Mouse (Mus musculus) stomach, embryonic 16.5 days (tissue): ENCODE measurements around the gene Sema4a. TPM values are rescaled to one million over a fixed set of nuclear protein-coding genes. Genes with fewer than 3 reads are reported as not detected.
"Not testable (repeated sequence)": the region's sequence is repeated elsewhere in the genome, so short reads cannot be mapped to it uniquely, and the experiment has no call there.

ENCODE experiments used
- ATAC-seq: fragments of 200-750 bp; cut with Nextera tagmentation; 2 replicates; pipeline ENCODE4 v1.8.0; 2017; ENCODE audit warnings: moderate number of reproducible peaks, moderate TSS enrichment; ENCODE audit not compliant: insufficient read depth, low FRiP score
- H3K27ac ChIP-seq: fragments of 300-500 bp; sonication (generic); 2 replicates; pipeline ENCODE4 v1.5.1; 2014; ENCODE audit warnings: low read length
- H3K27me3 ChIP-seq: fragments of 300-500 bp; sonication (generic); 2 replicates; pipeline ENCODE4 v1.6.1; 2014; ENCODE audit warnings: low read length, control low read depth, mixed read lengths; ENCODE audit not compliant: control insufficient read depth, insufficient read depth
- H3K36me3 ChIP-seq: fragments of 300-500 bp; sonication (generic); 2 replicates; pipeline ENCODE4 v1.6.1; 2014; ENCODE audit warnings: low read length; ENCODE audit not compliant: control insufficient read depth, insufficient read depth
- H3K4me1 ChIP-seq: fragments of 300-500 bp; sonication (generic); 2 replicates; pipeline ENCODE4 v1.6.1; 2014; ENCODE audit warnings: low read length, control low read depth, mixed read lengths; ENCODE audit not compliant: control insufficient read depth, insufficient read depth
- H3K4me2 ChIP-seq: fragments of 300-500 bp; sonication (generic); 2 replicates; pipeline ENCODE4 v1.6.1; 2014; ENCODE audit warnings: low read depth, low read length, mixed read lengths
- H3K4me3 ChIP-seq: fragments of 300-500 bp; sonication (generic); replicated peaks from 2 replicates; pipeline ENCODE4 v1.5.1; 2014; ENCODE audit warnings: mild to moderate bottlenecking, low read length
- H3K9ac ChIP-seq: fragments of 300-500 bp; sonication (generic); 2 replicates; pipeline ENCODE4 v1.6.1; 2014; ENCODE audit warnings: low read length
- H3K9me3 ChIP-seq: fragments of 300-500 bp; sonication (generic); replicated peaks from 2 replicates; pipeline ENCODE4 v1.6.1; 2016; ENCODE audit warnings: low read length, control low read depth; ENCODE audit not compliant: control insufficient read depth
- WGBS: fragments of 180-500 bp; shearing (Covaris S2); extraction: QIAGEN DNeasy Blood & Tissue Kit; methylation state at CpG from one replicate; pipeline ENCODE4 v1.1.7; 2014; 5-methylcytosine and 5-hydroxymethylcytosine counted together
- polyA plus RNA-seq: library from polyadenylated mRNA; unstranded; fragments of >200 nt; fragmentation: Nextera tagmentation; extraction: Ambion mirVana; gene quantifications from 2 replicates; pipeline ENCODE4 v1.2.1, GENCODE M21; 2015

Sema4a gene
- polyA plus RNA-seq, 1 experiment from 2014 or later = 33.1 TPM

DNA sequence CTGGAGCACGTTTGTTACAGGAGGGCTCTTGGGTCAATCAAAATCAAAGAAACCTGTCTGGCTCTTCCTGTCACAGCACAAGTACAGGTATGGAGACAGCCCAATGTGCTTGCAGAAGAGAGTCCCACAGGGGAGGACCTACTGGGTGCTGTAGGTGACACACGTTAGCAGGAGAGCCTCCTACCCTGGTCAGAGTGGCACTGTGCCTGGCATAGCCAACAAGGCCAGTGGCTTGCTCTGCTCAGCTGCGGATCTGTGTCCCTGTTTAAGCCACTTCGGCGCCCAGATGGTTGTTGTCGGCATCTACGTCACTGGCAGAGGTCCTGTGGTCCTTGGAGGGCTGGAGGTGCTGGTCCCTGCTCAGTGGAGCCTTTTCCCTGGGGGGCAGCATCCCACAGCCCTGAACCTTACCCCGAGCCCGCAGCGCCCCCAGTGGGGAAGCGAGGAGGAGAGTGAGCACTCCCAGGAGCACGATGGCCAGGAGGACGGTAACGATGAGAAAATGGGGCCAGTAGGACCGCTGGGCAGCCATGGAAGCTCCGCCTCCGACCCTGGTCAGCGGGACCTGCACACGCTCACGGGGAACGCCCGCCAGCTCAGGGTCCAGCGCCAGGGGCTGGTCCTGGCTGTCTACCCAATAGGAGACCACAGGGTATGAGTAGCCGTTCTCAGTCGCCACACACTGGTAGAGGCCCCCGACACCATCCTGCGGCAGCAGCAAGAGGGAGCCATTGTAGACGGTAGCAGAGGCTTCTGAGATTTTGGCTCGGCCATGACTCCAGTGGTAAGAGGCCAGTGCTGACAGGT is 24.4 kb downstream of the Sema4a start:
- no peaks in the 10 kb centered on the region for H3K9me3 ChIP-seq
- peak overlapping the region; percentile 35 for H3K4me3 ChIP-seq
- H3K27ac ChIP-seq = no peak overlapping the region
- peaks cover 19% of the 10 kb centered on the region for H3K4me1 ChIP-seq
- H3K27me3 ChIP-seq = no peaks in the 10 kb centered on the region
- H3K9ac ChIP-seq = peak overlapping the region; percentile 66
- 14% methylated on average over 29 of the region's 29 CpGs for WGBS
- H3K4me2 ChIP-seq = peak overlapping the region; percentile 55
- peak; percentile 78 for ATAC-seq
- no peaks in the 10 kb centered on the region for H3K36me3 ChIP-seq

DNA sequence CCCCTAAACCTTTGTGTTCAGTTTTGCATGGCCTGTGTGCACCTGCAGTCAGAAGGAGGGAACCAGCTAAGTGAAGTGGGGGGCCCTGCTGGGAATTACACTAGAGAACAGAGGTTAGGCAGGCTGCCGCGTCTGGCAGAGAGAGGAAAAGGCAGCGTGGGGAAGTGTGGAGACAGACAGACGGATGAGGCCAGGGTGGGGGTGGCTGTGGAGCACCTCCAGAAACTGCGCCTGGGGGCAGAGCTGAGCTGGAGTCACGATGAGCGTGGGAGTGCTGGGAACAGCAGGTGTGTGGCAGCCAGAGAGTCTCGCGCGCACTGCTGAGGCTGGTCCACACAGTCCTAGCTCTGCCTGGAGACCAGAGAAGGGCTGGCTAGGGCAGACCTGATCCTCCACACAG is 25.5 kb downstream of the Sema4a start:
- Histone ChIP-seq H3K27me3 (no peaks in the 10 kb centered on the region), H3K4me2 (no peak overlapping the region), H3K4me3 (no peak overlapping the region), H3K36me3 (no peaks in the 10 kb centered on the region), H3K4me1 (peaks cover 14% of the 10 kb centered on the region), H3K9ac (no peak overlapping the region), H3K9me3 (no peaks in the 10 kb centered on the region), H3K27ac (no peak overlapping the region)
- WGBS = 61% methylated on average over 10 of the region's 10 CpGs
- no peak for ATAC-seq

DNA sequence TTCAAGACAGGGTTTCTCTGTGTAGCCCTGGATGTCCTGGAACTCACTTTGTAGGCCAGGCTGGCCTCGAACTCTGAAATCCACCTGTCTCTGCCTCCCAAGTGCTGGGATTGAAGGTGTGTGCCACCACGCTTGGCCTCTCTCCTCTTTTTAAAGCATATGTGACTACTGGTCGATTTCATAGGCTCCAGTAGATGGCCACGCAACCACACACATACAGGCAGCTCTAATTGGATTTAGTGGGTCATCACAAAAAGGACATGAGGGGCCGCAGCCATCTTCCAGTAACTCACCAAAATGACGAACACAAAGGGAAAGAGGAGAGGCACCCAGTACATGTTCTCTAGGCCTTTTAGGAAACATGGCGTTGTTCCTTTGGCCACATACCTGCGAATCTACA is 32.3 kb downstream of the Sema4a start:
- H3K27me3 ChIP-seq, H3K9me3 ChIP-seq, H3K36me3 ChIP-seq, H3K9ac ChIP-seq, H3K27ac ChIP-seq, H3K4me3 ChIP-seq, H3K4me2 ChIP-seq, ATAC-seq: not testable (repeated sequence)
- WGBS = 71% methylated on average over 8 of the region's 8 CpGs
- H3K4me1 ChIP-seq = peaks cover 15% of the 10 kb centered on the region

DNA sequence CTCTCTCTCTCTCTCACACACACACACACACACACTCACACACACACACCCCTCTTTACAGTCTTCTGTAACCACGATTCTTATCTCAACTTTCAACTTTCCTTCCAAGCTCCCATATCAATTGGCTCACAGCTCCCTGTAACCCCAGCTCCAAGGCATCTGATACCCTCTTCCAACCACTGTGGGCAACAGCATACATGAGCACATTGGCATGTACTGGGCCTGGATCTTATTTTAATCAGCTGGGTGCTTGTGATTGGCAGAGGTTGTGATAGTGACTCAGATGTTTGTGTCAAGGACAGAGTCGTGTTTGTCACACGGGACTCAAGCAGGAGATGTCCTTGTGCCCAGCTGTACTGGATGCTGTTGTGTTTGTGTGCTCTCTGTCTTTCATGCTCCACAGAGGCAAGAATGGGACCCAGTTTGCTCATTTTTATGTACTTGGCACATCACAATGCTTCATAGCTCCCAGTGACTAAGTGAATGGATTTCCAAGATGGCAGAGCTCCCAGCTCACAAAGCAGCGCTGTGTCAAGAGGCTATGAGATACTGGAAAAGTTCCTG is 33.6 kb downstream of the Sema4a start:
- Histone ChIP-seq H3K4me3 (no peak overlapping the region), H3K27ac (no peak overlapping the region), H3K27me3 (no peaks in the 10 kb centered on the region), H3K36me3 (no peaks in the 10 kb centered on the region), H3K9ac (no peak overlapping the region), H3K4me2 (no peak overlapping the region), H3K4me1 (peaks cover 21% of the 10 kb centered on the region), H3K9me3 (no peaks in the 10 kb centered on the region)
- no peak for ATAC-seq
- WGBS = 79% methylated on average over 4 of the region's 4 CpGs

DNA sequence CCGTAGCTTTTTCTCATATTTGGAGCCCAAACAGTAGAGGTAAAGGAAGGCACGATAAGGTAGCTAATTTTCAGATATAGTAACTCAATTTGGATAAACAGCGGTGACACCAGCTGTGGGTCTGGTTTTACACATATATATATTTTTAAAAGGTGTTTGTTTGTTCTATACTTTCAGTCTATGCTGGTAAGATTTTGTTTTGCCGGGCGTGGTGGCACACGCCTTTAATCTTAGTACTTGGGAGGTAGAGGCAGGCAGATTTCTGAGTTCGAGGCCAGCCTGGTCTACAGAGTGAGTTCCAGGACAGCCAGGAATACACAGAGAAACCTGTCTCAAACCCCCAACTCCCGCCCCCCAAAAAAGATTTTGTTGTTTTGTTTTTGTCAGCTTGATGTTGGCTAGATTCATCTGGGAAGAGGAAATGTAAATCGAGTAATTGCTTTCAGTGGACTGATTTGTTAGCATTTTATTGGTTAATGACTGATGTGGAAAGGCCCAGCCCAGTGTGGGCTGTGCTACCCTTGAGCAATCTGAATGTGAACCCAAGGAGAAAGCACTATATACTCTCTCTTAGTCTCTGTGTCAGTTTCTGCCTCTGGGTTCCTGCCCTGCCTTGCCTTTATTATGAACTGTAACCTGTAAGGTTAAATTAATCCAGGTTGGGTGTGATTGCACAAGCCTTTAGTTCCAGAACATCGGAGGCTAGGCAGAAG is 35.1 kb downstream of the Sema4a start:
- 80% methylated on average over 10 of the region's 10 CpGs for WGBS
- Histone ChIP-seq H3K9ac (0 out of 2 replicates have a peak overlapping the region, but pooled peaks have one; percentile 16), H3K4me1 (peaks cover 33% of the 10 kb centered on the region), H3K36me3 (0 out of 2 replicates have a peak, but pooled peaks cover 3% of the 10 kb centered on the region), H3K4me3 (no peak overlapping the region), H3K27me3 (no peaks in the 10 kb centered on the region), H3K27ac (no peak overlapping the region), H3K9me3 (no peaks in the 10 kb centered on the region), H3K4me2 (peak overlapping the region; percentile 47; the same call in 1 of the 2 replicates)
- ATAC-seq = no peak

DNA sequence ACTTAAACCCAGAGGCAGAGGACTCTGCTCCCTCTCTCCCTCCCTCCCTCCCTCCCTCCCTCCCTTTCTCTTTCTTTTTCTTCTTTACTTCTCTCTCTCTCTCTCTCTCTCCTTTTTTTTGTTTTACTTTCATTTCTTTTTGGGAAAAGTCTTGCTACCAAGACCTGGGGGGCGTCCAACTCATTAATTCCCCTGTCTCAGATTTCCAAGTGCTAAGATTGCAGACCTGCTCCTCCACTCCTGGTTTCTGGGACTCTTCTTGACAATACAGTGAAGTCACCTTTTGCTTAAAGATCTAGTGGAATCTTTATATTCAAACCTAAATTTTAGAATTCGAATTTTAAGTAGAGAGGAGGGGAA is 35.7 kb downstream of the Sema4a start:
- Histone ChIP-seq H3K4me3 (peak overlapping the region; percentile 89), H3K27ac (peak overlapping the region; percentile 64), H3K9ac (peak overlapping the region; percentile 52), H3K36me3 (peaks cover 8% of the 10 kb centered on the region; the same call in 1 of the 2 replicates), H3K27me3 (no peaks in the 10 kb centered on the region), H3K4me1 (peaks cover 33% of the 10 kb centered on the region), H3K9me3 (no peaks in the 10 kb centered on the region), H3K4me2 (peak overlapping the region; percentile 47)
- 10% methylated on average over 2 of the region's 2 CpGs for WGBS
- ATAC-seq = no peak

DNA sequence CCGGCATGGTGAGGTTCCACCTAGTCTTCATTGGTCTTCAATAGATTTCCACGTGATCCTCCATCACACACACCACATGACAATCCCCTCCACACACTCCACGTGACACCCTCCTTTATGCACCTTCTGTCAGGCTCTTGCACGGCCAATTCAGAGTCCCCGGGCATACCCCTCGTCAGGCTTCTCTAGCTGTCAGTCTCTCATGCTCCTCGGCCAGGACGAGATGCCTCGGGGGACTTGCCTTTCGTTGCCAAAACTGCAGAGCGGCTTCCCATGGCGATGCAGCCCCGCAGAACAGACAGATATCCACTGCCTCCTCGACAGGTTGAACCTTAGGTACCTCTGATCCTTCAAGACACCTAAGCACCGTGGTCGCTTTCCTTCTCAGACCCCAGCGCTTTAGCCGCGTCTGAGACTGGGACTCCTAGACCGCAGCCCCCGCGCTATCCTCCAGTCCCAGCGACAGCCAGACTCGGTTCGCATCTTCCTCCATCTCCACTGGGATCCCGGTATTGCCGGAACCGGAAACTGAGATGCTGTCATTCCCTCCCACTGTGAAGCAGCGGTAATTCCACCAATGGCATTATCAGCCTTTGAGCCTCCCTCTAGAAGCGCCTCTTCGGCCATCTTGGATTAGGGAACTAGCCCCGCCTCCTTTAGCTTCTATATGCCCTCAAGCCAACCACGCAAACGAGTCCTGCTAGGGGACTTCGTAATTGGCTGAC is 36.2 kb downstream of the Sema4a start, which contains the start of gene Slc25a44:
Gene Slc25a44 (minus strand): TSS at position 535 of the 725 bp plus-strand sequence.
- H3K27ac ChIP-seq = peak within 1 kb of the TSS; percentile 64
- H3K4me2 ChIP-seq = peak within 1 kb of the TSS; percentile 99
- H3K9ac ChIP-seq = peak within 1 kb of the TSS; percentile 79
- H3K36me3 ChIP-seq = peaks cover 13% of the 10 kb centered on the region; the same call in 1 of the 2 replicates
- ATAC-seq = peak; percentile 97
- H3K9me3 ChIP-seq = no peaks in the 10 kb centered on the region
- 1% methylated on average over 35 of the region's 35 CpGs for WGBS
- peak within 1 kb of the TSS; percentile 89 for H3K4me3 ChIP-seq
- H3K4me1 ChIP-seq = peaks cover 33% of the 10 kb centered on the region
- no peaks in the 10 kb centered on the region for H3K27me3 ChIP-seq

DNA sequence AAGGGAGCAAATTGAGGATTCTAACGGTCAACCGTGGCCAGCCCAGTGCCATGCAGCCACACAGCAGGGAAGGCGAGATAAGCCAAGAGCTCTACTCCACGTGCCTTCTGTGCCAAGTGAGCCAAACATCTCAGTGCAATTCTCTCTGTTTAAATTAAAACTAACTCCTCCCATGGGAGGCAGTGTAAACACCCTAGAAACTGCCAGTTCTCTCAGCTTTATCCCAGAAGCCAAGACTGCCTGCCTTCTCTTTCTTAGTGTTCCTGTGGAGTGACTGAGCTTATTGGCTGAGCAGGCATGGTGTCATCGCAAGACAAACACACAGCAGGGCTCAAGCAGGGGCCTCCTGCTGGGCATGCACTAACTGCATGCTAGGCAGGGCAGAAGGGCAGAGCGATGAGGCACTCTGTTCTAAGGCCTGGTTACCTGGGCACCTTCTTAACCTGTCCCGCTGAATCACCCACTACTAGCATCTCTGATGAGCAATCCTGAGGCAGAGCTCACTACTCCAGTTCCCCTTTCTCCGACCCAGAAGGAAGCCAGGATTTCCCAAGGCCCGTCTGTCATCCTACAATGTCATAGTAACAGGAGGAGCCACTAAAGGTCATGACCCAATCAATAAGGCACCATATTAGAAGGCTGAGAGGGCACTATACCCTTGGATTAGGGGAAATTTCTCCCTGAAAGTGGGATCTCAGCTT is 38.8 kb downstream of the Sema4a start:
- H3K4me3 ChIP-seq = no peak overlapping the region
- peak; percentile 61 for ATAC-seq
- H3K9ac ChIP-seq = peak overlapping the region; percentile 54
- no peaks in the 10 kb centered on the region for H3K27me3 ChIP-seq
- 31% methylated on average over 9 of the region's 9 CpGs for WGBS
- H3K36me3 ChIP-seq = peaks cover 14% of the 10 kb centered on the region; the same call in 1 of the 2 replicates
- H3K9me3 ChIP-seq = no peaks in the 10 kb centered on the region
- no peak overlapping the region for H3K4me2 ChIP-seq
- H3K27ac ChIP-seq = peak overlapping the region; percentile 72
- H3K4me1 ChIP-seq = peaks cover 33% of the 10 kb centered on the region
